Mouse (Mus musculus): ENCODE data around the gene Rab42.

DNA sequence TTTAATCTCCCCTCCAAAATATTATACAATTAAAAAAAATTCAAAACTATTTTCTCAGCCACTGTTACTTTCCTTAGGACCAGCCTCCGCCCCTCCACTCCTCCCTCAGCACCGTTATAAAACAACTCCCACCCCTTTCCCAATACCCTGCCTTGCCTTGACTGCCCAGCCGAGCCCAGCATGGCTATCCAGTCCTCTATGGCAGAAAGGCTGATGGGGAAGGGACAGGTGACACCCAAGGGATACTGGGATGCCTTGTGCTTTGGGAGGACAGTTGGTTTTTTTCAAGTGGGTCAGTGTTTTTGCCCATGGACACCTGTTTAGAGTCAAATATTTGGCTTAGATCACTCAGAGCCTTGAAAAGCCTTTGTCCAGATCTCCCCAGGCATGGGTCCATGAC is 28.8 kb upstream of the Rab42 start:
- TF ChIP-seq CTCF (IDR thresholded peaks at IDR 0.05; ENCODE audit: low read depth, low read length) (no peak), POLR2A (IDR thresholded peaks at IDR 0.05; ENCODE audit: insufficient read depth, low read length) (no peak), EP300 (IDR thresholded peaks at IDR 0.05; ENCODE audit: insufficient read depth, low read depth, low read length) (no peak)
